Mouse (Mus musculus) urinary bladder, postnatal 10 days (tissue): Measurements from ENCODE around the gene Adap1.
A peak's percentile ranks its signal among the peaks of the same experiment; 100 is the strongest.
"Not testable (repeated sequence)": the region's sequence is repeated elsewhere in the genome, so short reads cannot be mapped to it uniquely, and the experiment has no call there.

Source experiments
- DNase-seq: peaks from one replicate; pipeline ENCODE4 v3.0.0; 2022; ENCODE audit warnings: low spot score

The Adap1 gene

DNA sequence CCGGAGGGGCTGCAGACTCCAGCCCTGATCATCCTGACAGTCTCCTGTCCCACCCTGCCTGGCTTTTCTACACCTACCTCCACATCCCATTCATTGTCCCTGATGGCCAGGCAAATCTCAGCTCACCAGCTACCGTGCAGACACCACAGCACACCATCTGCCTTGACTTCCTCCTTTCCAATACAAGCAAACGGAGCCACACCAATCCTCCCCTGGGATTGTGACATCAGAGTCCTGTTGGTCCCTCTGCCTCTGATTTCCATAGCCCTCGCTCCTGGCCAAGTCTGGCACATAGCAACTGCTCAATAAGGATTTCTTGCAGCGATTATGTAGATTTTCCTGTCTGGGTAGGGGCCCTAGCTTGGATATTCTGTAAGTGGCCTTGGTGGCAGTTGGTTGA lies 25.7 kb upstream of the Adap1 start, which contains the start of gene Cox19:
Cox19 (minus strand) TSS at position 285 of the 400 bp plus-strand sequence.
- DNase-seq: no peak

DNA sequence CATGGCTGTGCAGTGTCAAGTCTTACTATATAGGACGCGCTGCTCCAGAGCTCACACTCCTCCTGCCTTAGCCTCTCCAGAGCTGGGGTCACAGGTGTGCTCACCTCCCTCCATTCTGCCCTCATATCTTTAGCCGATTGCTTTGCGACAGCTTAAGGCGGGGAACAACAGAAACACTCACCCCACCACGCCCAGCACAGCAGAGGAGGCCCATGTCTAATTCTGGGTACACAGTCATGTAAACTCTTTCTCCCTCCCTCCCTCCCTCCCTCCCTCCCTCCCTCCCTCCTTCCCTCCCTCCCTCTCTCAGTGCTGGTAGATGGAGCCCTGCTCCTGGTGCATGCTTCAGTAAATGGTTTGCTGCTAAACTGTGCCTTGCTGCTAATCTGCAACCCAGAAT lies 24.3 kb upstream of the Adap1 start:
- DNase-seq: no peak

DNA sequence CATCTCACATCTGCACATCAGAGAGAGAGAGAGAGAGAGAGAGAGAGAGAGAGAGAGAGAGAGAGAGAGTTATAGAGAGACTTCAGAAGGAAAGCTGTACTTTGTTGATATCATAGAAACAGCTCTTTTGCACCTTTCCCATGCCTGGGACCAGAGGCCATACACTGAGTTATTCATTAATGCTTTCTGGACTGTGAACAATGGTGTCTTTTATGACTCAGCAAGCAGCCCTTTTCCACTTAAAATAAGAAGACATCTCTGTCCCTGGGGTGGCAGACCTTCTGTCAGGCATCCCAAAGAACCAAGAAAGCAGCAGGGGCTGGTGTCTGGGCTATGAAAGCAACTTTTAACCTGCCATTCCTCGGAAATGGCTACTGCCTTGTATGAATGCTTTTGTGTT lies 21.8 kb upstream of the Adap1 start:
- DNase-seq: no peak

DNA sequence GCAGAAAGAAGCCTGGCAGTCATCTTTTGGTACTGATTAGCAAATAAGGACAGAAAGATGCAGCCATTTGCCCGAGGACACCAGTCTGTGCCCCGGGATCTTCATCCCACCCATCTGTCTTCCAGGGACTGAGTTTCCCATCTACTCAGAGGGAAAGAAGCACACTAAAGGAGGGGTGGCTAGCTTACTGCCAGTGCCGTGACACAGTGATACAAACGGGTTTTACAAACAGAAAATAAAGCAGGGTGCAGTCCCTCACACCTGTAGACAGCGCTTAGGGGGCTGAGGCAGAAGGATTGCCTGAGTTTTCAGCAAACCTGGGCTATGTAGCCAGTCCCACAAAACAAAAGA lies 19.9 kb upstream of the Adap1 start:
- DNase-seq: no peak

DNA sequence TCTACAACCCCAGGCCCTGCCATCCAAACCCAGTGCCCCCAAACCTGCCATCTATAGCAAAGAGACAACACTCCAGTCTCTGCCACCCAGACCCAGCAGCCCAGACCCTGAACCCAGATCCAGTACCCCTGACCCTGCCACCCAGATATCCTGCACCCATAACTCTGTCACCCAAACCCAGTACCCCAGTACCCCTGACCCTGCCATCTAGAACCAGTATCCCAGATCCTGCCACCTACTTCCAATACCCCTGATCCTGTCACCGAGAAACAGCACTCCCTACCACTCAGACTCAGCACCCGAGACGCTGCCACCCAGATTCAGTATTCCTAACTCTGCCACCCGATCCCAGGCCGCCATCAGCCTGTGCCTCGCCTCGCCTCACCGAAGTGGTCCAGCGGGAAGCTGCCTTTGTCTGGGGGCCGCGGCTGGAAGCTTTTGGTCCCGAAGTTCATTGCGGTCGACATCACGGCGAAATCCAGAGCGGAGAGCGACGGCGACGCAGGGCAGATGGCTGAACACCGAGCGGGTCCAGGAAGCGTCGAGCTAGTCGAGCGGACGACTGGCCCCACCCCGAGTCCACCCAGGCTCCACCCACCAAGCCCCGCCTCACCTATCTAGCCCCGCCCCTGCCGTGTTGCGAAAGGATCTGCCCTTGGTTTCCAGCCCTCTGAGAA lies 19.4 kb upstream of the Adap1 start:
- peak; percentile 88 for DNase-seq

DNA sequence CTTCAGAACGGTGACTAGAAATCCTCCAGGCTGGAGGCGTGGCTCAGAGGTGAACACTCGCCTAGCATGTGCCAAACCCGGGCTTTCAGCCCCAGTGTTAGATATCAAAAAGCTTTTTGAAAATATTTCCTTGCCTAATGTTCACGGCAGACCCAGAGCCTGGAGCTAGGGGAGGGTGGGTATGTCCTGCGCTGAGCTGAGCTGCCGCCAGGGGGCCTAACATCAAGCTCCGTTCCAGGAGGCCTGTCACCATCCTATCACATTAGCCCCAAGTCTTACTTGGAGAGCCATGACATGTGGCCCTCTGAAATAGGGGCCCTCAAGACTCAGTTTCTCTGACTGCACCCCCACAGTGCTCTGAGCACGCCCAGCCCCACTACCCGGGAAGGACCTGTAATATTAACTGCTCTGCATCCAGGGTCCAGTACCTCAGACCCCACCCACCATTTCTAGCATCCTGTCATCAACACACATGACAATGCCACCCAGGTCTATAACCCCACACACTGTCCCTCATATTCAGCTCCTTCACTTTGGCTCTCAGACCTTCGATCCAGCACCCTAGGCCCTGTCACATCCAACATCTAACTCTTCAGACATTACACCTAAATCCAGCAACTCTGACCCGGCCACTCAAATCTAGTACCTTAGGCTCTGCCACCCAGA lies 18.7 kb upstream of the Adap1 start:
- no peak for DNase-seq

DNA sequence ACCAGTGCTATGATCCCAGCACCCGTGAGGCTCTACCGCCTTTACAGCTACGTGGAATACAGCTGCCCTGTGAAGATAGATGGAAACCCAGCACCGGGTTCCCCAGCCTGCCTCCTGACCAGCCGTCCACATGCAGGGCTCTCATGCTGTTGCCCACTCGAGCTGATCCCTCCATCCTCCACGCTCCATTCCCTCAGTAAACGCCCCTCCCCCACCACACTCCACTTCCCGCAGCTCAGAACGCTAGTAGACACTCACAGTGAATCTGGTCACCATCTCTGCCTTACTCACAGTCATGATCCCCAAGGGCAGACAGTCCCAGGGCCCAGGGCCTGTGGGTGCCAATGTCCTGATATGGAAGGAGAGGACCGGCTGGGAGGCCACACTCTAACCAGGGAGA lies 13.5 kb upstream of the Adap1 start:
- no peak for DNase-seq

DNA sequence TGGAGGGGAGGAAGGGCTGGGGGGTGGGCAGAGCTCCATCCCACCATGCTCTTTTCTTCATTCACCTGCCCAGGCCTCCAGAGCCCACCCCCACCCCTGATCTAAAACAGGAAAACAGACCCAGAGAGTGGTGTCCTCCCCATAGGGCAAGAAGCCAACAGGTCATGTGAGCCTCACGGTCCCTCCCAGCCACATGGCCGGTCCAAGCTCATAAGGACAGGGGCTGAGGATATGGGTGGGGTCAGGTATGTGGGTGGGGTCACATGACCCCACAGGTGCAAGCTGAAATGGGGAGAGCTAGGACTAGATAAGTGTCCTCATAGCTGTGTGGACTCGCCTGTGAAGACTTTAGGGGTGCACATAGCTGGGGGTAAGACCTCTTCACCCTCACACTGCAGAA lies 13.0 kb upstream of the Adap1 start:
- DNase-seq: no peak

DNA sequence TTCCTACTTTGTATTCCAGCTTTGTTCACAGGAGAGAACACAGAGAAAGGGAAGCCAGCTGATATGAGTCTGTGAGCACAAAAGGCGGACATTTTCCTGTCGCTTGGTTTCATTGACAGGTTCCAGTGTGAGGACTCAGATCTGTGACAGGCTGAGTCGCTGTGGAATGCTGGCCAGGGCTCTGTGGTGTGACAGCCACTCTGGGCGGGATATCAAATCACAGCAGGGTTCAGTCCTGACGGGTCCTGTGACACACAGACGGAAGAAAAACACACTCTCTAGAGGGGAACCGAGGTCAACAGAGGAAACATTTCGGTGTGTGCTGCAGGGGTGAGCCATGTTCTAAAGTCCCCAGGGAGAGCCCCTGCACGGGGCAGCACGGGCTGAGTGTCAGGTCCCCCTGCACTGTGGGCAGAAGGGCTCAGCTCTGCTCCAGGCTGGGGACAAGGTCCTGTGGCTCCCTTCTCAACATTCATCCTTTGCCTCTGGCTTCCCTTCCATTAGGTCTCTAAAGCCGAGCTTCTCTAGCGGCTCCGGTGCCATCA lies 12.5 kb upstream of the Adap1 start:
- DNase-seq: no peak

DNA sequence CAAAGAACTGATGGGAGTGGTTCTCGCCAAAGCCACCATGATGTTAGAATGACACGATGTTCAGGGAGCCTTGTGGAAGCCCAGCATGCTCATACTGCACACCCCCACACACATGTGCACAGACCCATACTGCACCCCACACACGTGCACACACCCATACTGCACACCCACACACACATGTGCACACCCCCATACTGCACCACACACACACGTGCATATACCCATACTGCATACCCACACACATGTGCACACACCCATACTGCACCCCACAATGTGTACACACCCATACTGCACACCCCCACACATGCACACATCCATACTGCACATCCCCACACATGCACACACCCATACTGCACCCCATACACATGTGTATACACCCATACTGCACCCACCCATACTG lies 10.2 kb upstream of the Adap1 start:
- no peak for DNase-seq

DNA sequence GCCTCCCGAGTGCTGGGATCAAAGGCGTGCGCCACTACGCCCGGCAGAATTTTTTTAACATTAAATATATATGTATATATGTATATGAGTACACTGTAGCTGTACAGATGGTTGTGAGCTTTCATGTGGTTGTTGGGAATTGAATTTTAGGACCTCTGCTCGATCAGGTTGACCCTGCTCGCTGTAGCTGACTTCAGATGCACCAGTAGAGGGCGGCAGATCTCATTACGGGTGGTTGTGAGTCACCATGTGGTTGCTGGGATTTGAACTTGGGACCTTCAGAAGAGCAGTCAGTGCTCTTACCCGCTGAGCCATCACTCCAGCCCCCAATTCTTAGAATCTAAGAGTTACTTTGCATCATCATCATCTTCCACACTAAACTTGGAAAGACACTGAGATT lies 9.0 kb upstream of the Adap1 start:
- not testable (repeated sequence) for DNase-seq

DNA sequence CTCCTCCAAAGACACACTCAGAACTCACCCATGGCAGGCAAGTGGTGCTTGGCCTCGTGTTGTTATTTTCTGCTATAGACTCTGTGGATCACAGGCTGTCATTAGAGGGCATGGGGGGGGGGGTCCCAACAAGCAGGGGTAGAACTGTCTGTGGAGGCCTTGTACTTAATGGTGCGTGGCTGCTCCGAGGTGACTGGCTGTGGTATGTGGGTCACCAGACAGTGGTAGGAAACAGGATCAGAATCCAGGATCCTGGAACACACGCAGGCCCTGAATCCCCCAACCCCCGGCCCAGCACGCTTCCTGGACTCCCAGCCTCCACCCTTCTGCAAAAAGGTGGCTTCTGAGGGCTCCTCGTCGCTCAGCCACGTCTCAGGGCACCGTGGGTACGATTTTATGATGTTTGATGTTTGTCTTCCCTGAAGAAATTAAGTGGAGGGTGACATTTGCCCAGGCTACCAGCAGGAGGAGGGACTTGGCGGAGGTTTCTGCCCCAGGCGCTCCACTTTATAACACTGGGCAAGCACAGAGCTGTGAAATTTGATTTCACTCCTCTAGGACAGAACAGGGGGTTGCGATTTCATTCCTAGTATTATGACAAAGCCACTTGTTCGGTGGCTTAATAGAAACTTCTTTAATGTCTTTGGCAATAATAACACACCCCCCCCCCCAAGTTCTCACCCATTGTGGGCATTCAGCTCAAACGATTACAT lies 8.0 kb upstream of the Adap1 start:
- DNase-seq: no peak

DNA sequence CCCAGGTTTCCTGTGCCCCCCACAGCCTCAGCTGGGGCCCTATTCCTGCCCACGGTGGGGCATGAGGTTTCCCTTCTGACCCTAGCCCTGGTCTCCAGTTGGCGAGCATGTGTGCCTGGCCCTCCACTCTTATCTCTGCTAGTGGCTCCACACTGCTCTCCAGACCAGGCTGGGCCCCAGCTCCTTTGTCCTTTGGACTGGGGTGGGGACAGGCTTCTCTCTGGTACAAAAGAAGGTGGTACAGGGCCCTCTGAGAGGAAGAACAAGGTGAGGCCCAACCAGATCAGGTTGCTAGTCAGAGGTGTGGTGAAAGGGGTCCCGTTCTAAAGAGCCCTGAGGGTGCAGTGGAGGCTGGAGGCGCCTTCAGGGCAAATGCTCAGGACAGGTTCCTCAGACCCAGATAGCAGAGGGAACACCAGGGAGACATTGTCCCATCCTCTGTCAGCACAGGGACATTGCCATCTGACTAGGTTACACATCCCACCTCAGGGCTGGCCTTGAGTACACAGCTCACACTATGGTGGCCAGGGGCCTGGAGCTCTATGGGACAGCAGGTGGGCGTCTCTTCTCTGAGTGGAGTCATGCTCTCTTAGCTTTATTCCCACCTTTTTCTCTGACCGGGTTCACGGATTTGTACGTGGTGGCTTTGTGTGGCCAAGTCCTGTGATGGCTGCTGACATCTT lies 7.3 kb upstream of the Adap1 start:
- DNase-seq: no peak

DNA sequence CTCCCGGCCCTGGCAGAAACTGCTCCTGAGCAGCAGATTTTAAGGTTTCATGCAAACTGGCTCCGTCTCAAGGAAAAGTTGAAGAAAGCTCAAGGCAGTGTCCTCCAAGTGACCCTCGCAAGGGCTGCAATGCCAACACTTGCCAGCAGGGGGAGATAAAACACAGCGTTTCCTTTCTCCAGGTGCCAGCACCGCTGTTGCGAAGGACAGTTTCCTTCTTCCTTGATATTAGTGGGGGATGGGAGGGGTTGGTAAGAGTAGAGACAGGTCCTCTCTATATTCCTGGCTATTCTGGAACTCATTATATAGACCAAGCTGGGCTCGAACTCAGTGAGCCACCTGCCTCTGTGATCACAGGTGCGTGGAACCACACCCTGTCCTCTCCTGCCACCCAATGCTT lies 6.3 kb upstream of the Adap1 start:
- DNase-seq: peak; percentile 71

DNA sequence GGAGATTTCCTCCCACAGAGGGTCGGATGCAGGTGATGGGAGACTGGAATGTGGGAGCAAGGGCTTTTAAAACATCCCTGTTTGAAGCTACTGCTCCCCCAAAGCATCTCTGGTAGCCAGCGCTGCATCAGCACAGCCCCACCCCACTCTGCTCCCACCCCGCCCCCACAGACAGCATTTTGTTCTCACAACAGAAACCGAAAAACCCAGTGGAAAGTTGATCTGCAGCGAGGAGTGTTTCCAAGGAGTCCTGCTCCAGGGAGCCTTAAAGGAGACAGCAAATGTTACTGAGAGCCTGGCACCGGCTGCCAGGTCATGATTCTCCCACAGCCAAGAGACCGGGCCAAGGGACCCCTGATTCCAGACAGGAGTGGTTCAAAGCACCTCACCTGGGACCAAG lies 5.3 kb upstream of the Adap1 start:
- no peak for DNase-seq

DNA sequence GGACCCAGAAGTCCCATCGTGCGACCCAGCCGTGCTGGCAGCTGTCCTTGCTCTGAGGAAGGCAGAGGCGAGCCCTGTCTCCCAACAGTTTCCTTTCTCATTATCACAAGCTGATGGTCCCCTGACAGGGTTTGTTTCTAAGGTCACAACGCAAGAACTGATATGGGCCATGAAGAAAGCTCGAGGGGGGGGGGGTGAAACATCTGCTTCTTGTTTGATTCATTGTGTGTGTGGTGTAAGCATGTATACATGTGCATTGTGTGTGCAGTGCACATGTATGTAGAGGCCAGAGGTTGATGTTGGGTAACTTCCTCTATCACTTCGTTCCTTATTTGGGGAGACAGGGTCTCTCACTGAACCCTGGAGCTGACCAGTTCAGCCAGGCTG lies 2.2 kb upstream of the Adap1 start:
- DNase-seq: no peak

DNA sequence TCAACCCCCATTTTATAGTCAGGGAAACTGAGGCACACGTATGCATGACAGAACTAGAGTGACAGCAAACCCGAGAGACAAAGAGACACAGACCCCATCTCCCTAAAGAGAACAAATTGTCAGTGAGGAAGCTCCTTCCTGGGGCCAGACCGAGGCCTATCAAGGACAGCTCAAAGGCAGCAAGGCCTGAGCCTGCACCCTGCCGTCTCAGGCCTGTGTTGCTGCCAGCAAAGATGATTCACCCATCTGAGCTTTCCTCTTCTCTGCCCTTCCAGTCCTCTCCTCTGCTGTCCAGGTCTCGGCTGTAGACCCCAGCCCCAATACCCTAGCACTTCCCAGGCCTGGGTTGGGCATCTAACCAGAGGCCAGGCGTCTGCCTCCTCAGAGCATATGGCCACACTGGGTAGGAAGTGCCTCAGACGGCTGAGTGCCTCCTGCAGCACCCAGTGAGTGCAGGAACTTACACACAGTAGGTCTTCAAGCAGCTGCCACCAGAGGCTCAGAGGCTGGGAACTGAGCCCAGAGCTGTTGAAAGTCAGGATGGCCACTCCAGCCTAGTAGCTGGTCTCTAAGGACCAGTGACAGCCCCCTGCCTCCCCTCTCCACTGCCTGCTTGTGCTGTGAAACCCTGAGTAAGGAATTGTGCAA lies 1.7 kb upstream of the Adap1 start:
- DNase-seq: no peak

DNA sequence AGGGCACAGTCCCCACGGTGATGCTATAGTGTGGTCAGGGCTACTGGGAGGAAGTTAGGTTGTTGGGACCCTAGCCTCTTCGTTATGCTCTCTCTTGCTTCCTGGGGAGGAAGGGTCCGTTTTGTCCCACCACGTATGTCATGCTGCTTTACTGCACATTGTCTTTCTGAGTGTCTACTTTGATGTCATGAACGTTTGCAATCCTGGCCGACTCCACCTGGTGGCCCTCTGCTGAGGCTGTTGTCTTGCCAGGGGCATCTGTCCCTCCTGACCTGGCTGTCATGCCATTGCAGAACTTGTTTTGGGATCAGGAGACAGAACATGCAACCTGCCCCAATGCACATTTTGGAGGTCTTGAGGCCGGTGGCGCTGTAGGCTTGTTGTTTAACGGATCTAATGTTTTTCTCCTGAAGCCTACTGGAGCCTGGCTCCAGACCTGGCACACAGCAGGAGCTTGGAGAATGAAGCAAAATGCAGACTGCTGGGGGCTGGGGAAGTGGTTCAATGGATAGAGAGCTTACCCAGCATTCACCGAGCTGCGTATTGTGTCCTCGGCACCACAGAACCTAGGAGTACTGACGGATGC lies 782 bp upstream of the Adap1 start:
- no peak for DNase-seq

DNA sequence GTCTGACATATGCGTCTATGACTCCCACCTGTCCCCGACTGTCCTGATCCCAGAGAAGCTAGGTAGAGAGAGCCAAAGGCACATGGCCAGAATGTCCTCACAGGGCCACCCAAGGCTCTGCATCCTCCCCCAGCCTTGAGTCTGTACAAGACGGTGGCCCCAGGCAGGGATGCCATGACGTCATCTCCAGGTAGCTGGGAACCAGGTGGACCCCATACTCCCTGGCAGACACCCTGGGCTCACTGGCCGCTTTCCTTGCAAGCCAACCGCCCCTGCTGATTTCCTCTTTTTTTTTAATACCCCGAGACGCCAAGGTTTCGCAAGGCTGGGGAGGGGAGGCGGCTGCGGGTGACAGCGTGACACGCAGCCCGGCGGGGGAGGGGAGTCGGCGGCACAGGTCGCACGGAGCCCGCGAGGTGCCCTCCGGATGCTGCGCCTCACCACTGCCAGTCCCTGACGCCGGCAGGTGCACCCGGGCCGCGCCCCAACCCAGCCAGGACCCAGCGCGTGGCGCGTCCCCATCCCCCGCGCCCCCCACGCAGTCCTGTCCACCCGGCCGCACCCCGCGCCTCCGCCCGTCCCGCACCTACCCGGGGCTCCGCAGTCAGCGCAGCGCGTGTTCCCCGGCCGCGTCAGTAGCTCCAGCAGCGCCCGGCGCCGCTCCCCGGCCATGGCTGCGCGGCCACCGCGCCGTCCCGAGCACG lies 579 bp downstream of the Adap1 start:
- no peak for DNase-seq

DNA sequence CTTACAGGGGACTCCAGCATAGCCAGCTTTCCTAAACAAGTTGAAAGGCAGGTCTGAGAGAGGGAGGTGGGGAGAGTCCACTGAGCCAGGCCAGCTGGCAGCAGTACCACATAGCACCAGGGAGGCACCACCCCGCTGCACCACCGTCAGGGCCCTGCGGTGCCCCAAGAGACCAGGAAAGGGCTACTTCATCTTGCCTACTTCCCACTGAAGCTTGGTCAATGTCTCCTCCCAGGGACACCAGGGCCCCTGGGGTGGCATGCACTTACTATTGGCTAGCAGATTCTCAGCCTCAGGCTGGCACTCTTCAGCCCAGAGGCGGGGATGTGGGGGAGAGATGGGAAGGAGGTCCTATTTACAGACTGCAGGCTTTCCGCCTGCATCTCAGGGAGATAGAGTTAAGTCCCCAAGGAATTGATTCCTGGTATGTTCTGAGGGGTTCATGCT lies 1.4 kb downstream of the Adap1 start:
- no peak for DNase-seq
